Mouse (Mus musculus) urinary bladder, postnatal 25 days (tissue): Measurements from ENCODE around the gene Fam234b.

Source experiments
- DNase-seq: peaks from one replicate; pipeline ENCODE4 v3.0.0; 2022; ENCODE audit warnings: low spot score

The Fam234b gene

DNA sequence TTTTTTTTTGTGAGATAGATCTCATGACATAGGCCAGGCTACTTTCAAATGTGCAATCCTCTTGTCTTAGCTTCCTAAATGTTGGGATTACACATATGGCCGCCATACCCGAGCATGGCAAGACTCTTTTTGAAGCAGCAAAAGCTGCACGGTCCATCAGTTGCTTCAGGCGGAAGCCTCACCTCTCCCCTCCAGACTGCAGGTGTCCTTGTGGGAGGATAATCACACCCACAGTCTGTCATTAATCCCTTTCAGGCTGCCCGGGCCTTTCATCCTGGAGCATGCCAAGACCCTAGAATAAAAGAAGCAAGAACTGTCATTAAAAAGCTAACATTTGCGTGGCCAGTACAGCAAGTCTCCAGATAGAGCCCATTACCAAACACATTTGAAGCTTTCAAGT is 71.8 kb downstream of the Fam234b start:
- no peak for DNase-seq

DNA sequence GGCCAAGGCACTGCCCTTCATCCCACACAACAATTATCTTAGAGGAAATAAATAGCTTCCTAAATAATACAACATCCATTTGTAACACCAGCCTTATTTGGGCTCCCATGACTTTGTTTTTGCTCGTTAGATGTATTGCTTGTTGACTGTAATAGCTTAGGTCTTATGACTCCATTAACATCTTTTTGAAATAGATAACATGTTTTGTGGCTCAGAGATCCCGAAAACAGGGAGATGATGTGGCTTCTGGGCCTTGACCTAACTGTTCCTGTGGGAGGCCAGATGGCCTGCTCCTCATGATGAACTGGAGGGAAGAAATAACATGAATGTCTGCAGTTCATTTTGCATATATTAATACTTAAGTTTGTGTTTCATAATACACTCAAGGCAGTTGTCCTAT is 74.0 kb downstream of the Fam234b start:
- DNase-seq: no peak

DNA sequence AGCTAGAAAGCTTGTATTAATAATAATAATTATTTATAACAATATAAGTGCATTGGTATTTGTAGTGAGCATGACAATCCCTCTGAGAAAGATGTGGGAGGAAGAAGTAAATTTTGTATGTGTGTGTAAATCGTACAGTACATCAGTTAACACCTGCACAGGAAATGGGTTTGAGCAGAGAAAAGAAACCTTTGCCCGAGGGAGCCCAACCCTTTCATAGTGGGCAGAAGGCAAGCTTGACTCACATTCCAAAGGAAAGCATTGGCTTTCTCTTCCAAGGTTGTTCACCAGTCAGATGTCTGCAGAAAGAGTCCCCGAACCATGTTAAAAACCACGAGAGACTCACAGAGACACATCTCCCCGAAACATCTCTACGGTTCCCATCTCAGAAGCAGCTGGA is 75.3 kb downstream of the Fam234b start:
- no peak for DNase-seq

DNA sequence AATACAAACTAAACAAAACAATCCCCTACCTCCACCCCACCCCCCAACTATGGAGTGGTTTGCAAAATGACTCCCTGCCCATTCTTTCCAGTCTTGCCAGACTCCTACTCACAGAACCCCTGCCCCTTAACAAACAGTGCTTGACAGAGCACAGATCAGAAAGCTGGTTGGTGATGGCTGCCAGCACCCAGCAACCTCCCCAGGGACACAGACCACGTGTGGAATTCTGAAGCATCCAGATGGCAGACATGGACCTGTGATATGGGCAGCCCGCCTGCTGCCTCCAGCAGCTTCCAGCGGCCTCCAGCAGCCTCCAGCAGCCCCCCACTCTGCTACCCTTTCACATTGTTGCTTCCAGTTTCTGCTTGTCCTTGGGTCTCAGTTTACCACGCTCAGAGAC is 77.5 kb downstream of the Fam234b start:
- no peak for DNase-seq

DNA sequence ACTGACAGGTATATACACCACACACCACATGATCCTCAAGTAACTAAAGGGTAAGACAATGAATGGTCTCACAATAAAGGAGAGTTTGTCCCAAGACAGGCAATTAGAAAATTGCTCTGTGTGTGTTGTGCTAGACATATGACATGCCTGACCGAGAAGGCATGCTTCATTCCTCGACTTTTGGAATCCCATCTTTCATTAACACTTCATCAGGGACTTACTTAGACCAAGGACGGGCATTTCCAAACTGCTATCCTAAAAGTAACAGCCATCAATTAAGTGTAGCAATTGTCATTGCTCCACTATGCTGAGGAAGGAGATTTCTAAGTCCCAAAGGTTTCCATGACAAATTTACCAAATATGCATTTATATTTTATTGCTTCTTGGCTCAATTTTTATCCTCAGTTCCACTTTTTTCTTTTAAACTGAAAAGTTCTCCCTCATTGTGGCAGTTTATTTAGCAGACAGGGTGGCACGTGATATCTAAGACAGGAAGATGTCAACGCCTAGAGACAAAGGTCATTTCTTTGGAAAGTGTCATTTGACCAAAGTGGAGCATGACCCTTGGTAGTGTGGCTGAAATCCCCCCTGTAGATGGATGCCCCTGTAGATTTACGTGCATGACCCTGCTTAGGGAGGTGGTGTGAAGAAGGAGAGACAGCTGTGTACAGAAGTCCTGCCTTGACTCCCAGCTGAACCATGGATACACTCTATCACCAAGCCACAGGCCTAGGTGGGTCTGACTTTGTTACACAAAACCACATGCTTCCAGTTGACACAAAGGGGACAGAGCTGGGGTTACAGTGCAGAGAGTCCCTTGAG is 78.9 kb downstream of the Fam234b start:
- DNase-seq: no peak

DNA sequence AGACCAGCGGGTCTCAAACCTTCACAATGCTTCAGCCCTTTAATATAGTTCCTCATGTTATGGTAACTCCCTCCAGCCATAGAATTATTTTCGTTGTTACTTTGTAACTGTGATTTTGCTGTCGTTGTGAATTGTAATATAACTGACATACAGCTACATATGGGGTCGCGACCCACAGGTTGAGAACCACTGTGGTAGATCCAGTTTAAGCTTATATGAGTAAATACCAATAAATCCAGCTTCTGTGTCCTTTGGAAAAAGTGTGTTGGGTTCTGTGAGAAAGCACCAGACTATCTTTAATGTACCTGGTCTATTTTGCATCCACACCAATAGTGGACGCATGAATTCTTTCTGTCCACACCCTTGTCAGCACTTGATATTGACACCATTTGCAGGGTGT is 80.5 kb downstream of the Fam234b start:
- no peak for DNase-seq

DNA sequence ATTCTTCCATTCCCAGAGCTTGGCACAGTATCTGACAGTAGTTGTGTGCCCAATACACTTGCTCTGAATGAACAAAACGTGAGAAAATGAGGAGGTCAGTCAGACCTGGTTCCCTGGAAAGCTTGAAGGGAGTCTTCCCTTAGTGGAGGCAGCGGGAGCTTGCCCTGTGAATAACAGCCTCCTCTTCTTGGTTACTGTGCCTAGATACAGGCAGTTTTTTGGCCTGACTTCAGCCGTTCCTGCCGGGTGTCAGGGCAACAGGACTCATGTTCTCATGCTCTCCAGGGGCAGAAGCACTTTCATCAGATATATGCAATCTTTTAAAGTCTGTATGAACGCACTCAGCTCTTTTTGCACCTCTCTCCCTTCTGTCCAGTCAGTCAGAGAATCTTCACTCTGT is 81.5 kb downstream of the Fam234b start:
- no peak for DNase-seq

DNA sequence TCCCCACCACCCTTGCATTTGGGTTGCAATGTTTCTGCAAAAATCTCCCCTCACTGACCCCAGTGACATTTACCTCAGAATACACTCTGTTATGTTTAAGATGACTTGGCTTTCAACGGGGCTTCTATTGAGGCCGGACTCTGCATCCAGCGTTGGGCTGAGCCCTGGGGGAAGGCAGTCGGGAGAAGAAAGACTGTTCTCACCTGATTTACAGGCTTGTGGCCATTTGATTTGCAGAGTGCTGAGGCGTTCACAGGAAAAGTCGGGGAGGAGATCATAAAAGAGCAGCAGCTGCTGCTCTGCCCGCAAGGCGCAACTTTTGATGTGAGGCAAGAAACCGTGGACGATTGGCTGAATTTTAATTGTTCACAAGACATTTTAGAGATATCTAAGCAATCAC is 82.1 kb downstream of the Fam234b start:
- DNase-seq: no peak

DNA sequence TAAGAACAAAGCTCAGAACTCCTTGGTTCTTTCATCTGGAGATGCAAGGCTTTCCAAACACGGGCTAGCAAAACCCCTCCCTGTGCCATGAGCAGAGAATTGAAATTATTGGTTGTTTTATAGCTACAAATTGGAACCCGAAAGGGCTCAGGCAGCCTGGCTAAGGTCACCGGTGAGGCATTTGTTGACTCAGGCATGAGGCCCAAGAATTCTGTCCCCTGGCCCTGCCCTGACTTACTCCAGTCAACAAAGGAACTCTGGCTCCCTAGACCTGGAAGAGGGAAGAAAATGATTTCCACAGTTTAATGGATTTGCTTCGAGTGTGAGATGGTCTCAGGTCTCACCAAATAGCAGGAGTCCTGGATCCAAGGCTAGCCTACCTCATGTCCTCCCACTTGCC is 94.6 kb downstream of the Fam234b start:
- no peak for DNase-seq

DNA sequence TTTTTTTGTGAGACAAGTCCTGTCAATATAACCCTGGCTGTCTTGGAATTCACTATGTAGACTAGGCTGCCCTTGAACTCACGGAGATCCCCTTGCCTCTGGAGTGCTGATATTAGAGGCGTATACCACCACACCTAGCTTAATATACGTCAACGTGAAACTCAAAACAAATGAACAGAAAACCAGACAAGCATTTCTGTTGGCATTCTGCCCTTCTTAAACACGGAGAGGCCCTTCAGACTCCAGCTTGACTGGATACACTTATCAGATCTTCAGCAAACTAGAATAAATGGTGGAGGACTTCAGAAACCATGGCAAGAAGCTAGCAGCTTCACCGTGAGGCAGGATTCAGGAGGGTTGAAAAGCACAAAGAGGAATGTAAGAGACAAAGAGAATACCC is 96.4 kb downstream of the Fam234b start:
- DNase-seq: no peak
